Mouse (Mus musculus): ENCODE results near the gene Rnf114. TPM values are rescaled to one million over a fixed set of nuclear protein-coding genes. Genes with fewer than 3 reads are reported as not detected.

Gene Rnf114
- total and polyA plus RNA-seq, 2 experiments from 2014 or later = 83.4 to 84.2 TPM

DNA sequence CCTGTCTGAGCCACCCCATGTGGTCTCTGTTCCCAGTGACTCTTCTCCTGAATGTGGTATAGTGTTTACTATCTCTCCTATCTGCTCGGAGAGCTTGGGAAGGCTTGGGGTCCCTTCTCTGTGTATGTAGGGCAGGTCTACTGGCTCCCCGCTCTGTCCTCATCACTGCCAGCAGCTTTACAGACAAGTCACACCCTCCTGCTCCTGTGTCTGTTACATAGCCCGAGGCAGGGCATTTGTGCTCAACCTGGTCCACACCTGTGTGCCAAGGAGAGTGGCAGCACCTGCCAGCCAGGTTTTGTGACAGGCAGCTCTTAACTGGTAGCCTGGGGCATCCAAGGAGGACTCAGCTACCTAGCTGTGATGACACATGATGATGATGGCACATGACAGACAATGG lies 21.8 kb upstream of the Rnf114 start:
- Histone ChIP-seq H3K4me3 (ENCODE audit: low read depth, low read length) (no peak overlapping the region), H3K36me3 (ENCODE audit: insufficient read depth, low read length) (peaks cover 63% of the 10 kb centered on the region), H3K9ac (replicated peaks; ENCODE audit: low read length, poor library complexity, severe bottlenecking) (no peak overlapping the region), H3K27ac (ENCODE audit: low read depth, low read length) (no peak overlapping the region), H3K4me1 (ENCODE audit: insufficient read depth, low read length) (no peaks in the 10 kb centered on the region), H3K9me3 (ENCODE audit: low read length) (no peaks in the 10 kb centered on the region), H3K4me2 (ENCODE audit: low read depth, low read length, poor library complexity, severe bottlenecking) (no peak overlapping the region), H3K27me3 (ENCODE audit: insufficient read depth, low read length) (no peaks in the 10 kb centered on the region)
- no peak for TF ChIP-seq CTCF (IDR thresholded peaks at IDR 0.05)
- no peak for DNase-seq (ENCODE audit: low spot score)
- WGBS = 97% methylated on average over 3 of the region's 3 CpGs
- no peak for ATAC-seq (ENCODE audit: low FRiP score)

DNA sequence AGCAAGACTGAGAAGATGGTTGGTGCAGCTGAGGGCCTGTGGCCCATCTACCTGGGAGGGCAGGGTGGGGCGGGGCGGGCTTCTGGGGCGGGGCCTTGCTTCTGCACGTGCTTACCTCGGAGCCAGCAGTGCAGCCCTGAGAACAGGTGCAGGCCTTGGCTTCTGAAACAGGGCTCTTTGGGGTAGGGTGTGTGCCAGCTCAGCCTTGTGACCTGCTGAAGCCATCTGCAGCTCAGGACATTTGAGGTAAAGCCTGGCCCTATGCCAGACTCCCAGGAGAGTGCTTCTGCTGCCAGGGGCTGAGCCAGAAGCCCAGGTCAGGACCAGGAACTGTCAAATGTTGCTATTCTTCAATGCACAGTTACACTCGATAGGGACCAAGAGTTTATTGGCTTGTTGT lies 20.9 kb upstream of the Rnf114 start:
- 0 out of 2 replicates have a peak, but pooled peaks cover 2% of the 10 kb centered on the region for H3K4me1 ChIP-seq (ENCODE audit: insufficient read depth, low read length)
- ATAC-seq (ENCODE audit: low FRiP score) (no peak), DNase-seq (ENCODE audit: low spot score) (no peak)
- no peaks in the 10 kb centered on the region for H3K27me3 ChIP-seq (ENCODE audit: insufficient read depth, low read length)
- H3K4me3 ChIP-seq (ENCODE audit: low read depth, low read length) = no peak overlapping the region
- H3K9ac ChIP-seq (replicated peaks; ENCODE audit: low read length, poor library complexity, severe bottlenecking) = no peak overlapping the region
- H3K27ac ChIP-seq (ENCODE audit: low read depth, low read length) = no peak overlapping the region
- H3K4me2 ChIP-seq (ENCODE audit: low read depth, low read length, poor library complexity, severe bottlenecking) = no peak overlapping the region
- H3K9me3 ChIP-seq (ENCODE audit: low read length) = no peaks in the 10 kb centered on the region
- TF ChIP-seq CTCF (IDR thresholded peaks at IDR 0.05) = no peak
- 87% methylated on average over 5 of the region's 6 CpGs for WGBS
- H3K36me3 ChIP-seq (ENCODE audit: insufficient read depth, low read length) = peaks cover 57% of the 10 kb centered on the region

DNA sequence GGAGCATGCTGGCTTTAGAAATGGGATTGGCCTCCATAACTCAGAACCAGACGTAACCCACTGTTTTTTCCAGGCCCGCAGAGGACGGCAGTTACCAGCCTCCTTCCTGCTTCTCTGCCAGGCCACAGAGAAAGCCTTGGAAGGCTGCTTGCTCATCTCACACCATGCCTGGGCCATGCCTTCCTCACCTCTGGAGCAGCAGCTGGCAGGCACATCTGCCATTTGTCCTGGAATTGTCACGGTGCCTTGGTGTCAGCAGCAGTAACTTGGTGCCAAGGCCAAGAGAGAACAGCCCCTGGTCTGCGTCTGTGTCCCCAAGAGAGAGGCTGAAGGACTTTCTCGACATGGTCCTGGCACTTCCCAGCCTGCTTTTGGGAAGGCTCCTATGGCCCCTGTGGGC lies 18.2 kb upstream of the Rnf114 start:
- H3K9me3 ChIP-seq (ENCODE audit: low read length) = no peaks in the 10 kb centered on the region
- no peak for DNase-seq (ENCODE audit: low spot score)
- no peak for TF ChIP-seq CTCF (IDR thresholded peaks at IDR 0.05)
- no peak overlapping the region for H3K9ac ChIP-seq (replicated peaks; ENCODE audit: low read length, poor library complexity, severe bottlenecking)
- H3K4me1 ChIP-seq (ENCODE audit: insufficient read depth, low read length) = peaks cover 2% of the 10 kb centered on the region; the same call in 1 of the 2 replicates
- no peak for ATAC-seq (ENCODE audit: low FRiP score)
- peaks cover 51% of the 10 kb centered on the region for H3K36me3 ChIP-seq (ENCODE audit: insufficient read depth, low read length)
- no peaks in the 10 kb centered on the region for H3K27me3 ChIP-seq (ENCODE audit: insufficient read depth, low read length)
- no peak overlapping the region for H3K4me3 ChIP-seq (ENCODE audit: low read depth, low read length)
- no peak overlapping the region for H3K27ac ChIP-seq (ENCODE audit: low read depth, low read length)
- no peak overlapping the region for H3K4me2 ChIP-seq (ENCODE audit: low read depth, low read length, poor library complexity, severe bottlenecking)
- WGBS = 90% methylated on average over 6 of the region's 6 CpGs

DNA sequence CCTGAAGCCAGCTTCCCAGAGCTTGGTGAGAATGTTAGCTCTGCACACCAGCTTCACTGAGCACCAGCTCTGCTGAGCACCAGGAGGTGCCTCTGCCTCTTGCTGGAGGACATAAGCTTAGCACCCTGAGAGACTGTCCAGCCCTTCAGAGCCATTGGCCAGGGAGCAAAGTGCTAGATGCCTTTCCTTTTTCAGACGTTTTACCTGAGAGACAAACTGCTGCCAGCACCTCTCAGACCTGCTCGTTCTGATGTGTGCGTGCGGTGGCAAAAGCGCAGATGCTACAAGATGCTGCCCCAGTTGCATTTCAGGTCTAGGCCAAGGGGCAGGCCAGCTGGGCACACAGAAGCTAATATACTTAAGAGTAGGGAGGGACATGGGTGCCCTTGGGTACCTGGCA lies 16.8 kb upstream of the Rnf114 start:
- Histone ChIP-seq H3K4me3 (ENCODE audit: low read depth, low read length) (no peak overlapping the region), H3K27me3 (ENCODE audit: insufficient read depth, low read length) (no peaks in the 10 kb centered on the region), H3K9me3 (ENCODE audit: low read length) (no peaks in the 10 kb centered on the region), H3K9ac (replicated peaks; ENCODE audit: low read length, poor library complexity, severe bottlenecking) (0 out of 2 replicates have a peak overlapping the region, but pooled peaks have one; percentile 24), H3K36me3 (ENCODE audit: insufficient read depth, low read length) (peaks cover 46% of the 10 kb centered on the region), H3K27ac (ENCODE audit: low read depth, low read length) (peak overlapping the region; percentile 74), H3K4me2 (ENCODE audit: low read depth, low read length, poor library complexity, severe bottlenecking) (no peak overlapping the region), H3K4me1 (ENCODE audit: insufficient read depth, low read length) (peaks cover 2% of the 10 kb centered on the region; the same call in 1 of the 2 replicates)
- 73% methylated on average over 5 of the region's 5 CpGs for WGBS
- ATAC-seq (ENCODE audit: low FRiP score) (no peak), DNase-seq (ENCODE audit: low spot score) (no peak)
- no peak for TF ChIP-seq CTCF (IDR thresholded peaks at IDR 0.05)

DNA sequence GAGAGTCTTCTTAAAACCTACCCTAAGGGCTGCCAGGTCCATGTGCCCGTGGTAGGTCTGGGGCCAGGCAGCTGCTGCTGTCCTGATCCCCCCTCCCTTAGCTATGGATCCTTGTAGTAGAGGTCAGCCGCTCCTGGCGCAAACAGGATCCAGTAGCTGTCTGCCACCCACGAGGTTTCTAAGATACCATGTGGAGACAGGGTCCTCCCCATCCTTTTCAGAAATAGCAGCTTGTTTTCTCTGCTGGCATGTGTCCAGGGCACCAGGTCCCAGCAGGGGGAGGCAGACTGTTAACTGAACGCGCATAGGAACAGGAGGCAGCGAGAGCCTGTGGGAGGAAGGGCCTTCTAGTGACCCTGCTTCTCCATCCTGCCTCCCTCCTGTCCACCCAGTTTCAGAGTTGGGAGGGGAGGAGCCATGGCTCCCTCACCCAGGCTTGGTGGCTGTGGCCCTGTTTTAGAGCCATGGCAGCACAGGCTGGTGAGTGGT lies 16.2 kb upstream of the Rnf114 start:
- DNase-seq (ENCODE audit: low spot score) = peak; percentile 93
- ATAC-seq (ENCODE audit: low FRiP score) = peak; percentile 81
- Histone ChIP-seq H3K36me3 (ENCODE audit: insufficient read depth, low read length) (peaks cover 41% of the 10 kb centered on the region), H3K9me3 (ENCODE audit: low read length) (no peaks in the 10 kb centered on the region), H3K9ac (replicated peaks; ENCODE audit: low read length, poor library complexity, severe bottlenecking) (0 out of 2 replicates have a peak overlapping the region, but pooled peaks have one; percentile 24), H3K4me1 (ENCODE audit: insufficient read depth, low read length) (peaks cover 2% of the 10 kb centered on the region; the same call in 1 of the 2 replicates), H3K4me2 (ENCODE audit: low read depth, low read length, poor library complexity, severe bottlenecking) (no peak overlapping the region), H3K27ac (ENCODE audit: low read depth, low read length) (peak overlapping the region; percentile 74), H3K27me3 (ENCODE audit: insufficient read depth, low read length) (no peaks in the 10 kb centered on the region), H3K4me3 (ENCODE audit: low read depth, low read length) (no peak overlapping the region)
- TF ChIP-seq CTCF (IDR thresholded peaks at IDR 0.05) = peak; percentile 72
- WGBS = 13% methylated on average over 7 of the region's 7 CpGs

DNA sequence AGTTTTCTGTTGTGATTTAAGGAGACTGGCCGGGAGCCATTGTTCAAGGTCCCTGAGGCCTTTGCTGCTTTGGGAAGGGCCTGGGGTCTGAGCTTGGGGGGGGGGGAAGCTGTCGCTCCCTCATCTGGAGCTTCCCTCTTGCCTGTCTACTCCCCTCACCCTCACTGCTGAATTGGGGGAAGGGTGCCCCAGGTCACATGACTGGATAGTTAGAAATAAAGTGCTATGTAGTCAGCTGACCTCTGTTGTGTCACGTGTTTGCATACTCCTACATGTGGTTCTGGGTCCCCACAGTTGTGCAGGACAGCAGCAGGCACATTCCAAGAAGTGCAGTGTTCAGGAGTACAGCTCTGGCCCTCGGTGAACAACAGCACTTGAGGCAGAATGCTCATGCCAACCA lies 15.7 kb upstream of the Rnf114 start:
- Histone ChIP-seq H3K9me3 (ENCODE audit: low read length) (no peaks in the 10 kb centered on the region), H3K27me3 (ENCODE audit: insufficient read depth, low read length) (no peaks in the 10 kb centered on the region), H3K36me3 (ENCODE audit: insufficient read depth, low read length) (peaks cover 36% of the 10 kb centered on the region), H3K4me1 (ENCODE audit: insufficient read depth, low read length) (peaks cover 2% of the 10 kb centered on the region; the same call in 1 of the 2 replicates), H3K4me3 (ENCODE audit: low read depth, low read length) (no peak overlapping the region), H3K27ac (ENCODE audit: low read depth, low read length) (peak overlapping the region; percentile 74), H3K9ac (replicated peaks; ENCODE audit: low read length, poor library complexity, severe bottlenecking) (no peak overlapping the region), H3K4me2 (ENCODE audit: low read depth, low read length, poor library complexity, severe bottlenecking) (no peak overlapping the region)
- 0 out of 2 replicates have a peak, but pooled peaks have one; percentile 22 for ATAC-seq (ENCODE audit: low FRiP score)
- 60% methylated on average over 4 of the region's 4 CpGs for WGBS
- peak; percentile 7 for DNase-seq (ENCODE audit: low spot score)
- TF ChIP-seq CTCF (IDR thresholded peaks at IDR 0.05) = no peak

All from midbrain, postnatal 0 days (tissue).